Mouse (Mus musculus) inflammation-experienced regulatory T-cells, adult 6 months (primary cell): ENCODE results near the gene Rgl2. TPM values are rescaled to one million over a fixed set of nuclear protein-coding genes. Genes with fewer than 3 reads are reported as not detected.
A peak's percentile ranks its signal among the peaks of the same experiment; 100 is the strongest.

ENCODE experiments used
- ATAC-seq: one replicate; pipeline ENCODE4 v1.8.0; 2017
- polyA plus RNA-seq, 3 experiments: library from polyadenylated mRNA; unstranded; fragments of 100-300 nt; shearing (Covaris generic); gene quantifications; one replicate each; pipeline ENCODE4 v1.2.1; 2017

Rgl2 gene
- polyA plus RNA-seq, 3 experiments from 2014 or later: 14.3 to 37.4 (median 31.7) TPM

DNA sequence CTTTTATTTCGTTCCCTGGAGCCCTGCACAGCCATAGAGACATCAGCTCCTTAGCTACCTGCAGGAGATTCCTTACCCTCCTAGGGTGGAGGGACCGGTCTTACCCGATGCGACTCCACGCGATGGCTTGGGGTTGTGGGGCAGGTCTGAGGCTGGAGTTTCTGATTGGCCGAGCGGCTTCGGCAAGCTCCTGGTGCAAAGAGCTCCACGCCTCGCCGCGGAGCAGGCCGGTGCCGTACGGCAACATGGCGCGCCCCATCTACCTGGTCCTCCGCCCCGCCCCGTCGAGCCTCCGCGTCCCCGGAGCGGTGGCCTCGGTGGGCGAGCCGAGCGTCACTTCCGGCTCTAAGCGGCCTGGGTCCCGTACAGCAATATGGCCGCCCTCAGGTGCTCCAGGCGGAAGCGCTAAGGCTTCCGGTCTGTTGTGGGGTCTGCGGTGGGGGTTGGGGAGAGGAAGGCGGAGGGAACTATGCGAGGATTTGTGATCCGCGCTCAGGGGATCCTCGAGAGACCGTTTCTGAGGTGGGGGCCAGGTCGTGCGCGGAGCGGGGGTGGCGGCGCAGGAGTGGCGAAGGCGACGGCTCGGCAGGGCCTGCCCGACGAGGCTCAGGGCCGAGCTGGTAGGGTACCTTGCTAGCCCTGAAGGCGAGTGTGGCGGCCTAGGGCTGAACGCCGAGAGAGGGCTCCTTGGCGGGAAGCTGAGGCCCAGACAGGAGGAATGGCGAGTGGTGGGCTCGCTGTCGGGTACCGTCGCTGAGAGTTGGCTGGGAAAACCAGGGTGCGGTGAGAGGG is 20.1 kb upstream of the Rgl2 start, which contains the start of gene Daxx:
Gene Daxx (plus strand): TSS at position 338 of the 792 bp plus-strand sequence.
- peak; percentile 89 for ATAC-seq

DNA sequence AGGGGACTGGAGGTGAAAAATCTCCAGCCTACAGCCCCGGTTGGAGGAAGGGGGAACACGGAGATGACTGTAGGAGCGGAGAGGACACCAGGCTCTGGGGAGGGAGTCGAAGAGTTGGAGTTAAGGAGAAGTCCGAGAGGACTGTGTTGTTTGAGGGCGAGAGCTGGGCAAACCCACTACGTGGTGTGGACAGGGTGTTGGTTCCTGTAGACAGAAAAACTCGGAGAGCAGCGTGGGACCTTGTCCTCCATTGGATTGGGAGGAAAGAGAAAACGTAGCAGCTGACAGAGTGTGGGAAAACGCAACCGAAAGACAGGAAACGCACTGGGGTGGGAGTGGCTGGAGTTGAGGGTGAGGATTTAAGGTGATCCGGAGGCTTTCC is 19.5 kb upstream of the Rgl2 start:
- ATAC-seq: peak; percentile 15

DNA sequence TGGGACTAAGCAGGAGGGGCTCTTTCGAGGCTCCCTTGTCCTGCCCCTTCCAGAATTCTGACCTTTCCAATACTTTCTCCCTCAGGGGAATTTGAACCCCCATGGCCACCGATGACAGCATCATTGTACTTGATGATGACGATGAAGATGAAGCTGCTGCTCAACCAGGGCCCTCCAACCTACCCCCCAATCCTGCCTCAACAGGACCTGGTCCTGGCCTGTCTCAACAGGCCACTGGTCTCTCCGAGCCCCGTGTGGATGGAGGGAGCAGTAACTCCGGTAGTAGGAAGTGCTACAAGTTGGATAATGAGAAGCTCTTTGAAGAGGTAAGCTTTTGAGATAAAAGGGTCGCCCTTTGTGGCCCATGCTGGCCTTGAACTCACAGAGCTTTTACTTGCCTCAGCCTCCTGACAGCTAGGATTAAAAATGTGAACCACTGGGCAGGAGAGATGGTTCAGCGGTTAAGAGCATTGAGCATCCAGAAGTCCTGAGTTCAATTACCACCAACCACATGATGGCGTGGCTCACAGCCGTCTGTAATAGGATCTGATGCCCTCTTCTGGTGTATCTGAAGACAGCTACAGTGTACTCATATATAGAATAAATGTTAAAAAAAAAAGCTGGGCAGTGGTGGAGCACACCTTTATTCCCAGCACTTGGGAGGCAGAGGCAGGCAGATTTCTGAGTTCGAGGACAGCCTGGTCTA is 18.8 kb upstream of the Rgl2 start:
- ATAC-seq: no peak

DNA sequence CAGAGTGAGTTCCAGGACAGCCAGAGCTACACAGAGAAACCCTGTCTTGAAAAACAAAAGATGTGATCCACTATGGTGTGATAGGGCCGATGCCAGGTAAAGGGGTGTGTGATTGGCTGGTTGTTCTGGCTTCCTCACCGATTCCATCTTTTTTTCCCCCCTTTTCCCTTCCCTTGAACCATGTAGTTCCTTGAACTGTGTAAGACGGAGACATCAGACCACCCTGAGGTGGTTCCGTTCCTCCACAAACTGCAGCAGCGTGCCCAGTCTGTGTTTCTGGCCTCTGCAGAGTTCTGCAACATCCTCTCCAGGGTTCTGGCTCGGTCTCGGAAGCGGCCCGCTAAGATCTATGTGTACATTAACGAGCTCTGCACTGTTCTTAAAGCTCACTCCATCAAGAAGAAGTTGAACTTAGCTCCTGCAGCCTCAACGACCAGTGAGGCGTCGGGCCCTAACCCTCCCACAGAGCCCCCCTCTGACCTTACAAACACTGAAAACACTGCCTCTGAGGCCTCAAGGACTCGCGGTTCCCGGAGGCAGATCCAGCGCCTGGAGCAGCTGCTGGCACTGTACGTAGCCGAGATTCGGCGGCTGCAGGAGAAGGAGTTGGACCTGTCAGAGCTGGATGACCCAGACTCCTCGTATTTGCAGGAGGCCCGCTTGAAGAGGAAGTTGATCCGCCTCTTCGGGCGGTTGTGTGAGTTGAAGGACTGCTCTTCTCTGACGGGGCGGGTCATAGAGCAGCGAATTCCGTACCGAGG is 18.1 kb upstream of the Rgl2 start:
- no peak for ATAC-seq

DNA sequence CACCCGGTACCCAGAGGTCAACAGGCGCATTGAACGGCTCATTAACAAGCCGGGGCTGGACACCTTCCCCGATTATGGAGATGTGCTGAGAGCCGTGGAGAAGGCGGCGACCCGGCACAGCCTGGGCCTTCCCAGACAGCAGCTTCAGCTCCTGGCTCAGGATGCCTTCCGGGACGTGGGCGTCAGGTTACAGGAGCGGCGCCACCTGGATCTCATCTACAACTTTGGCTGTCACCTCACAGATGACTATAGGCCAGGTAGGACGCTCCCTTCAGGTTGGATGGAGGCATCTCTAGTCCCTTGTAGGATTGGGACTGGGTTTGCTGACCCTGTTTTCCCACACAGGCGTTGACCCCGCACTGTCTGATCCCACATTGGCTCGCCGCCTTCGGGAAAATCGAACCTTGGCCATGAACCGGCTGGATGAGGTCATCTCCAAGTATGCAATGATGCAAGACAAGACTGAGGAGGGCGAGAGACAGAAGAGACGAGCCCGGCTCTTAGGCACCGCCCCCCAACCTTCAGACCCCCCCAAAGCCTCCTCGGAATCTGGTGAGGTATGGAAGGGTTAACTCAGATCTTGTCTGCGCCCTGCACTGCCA is 17.4 kb upstream of the Rgl2 start:
- ATAC-seq: no peak

DNA sequence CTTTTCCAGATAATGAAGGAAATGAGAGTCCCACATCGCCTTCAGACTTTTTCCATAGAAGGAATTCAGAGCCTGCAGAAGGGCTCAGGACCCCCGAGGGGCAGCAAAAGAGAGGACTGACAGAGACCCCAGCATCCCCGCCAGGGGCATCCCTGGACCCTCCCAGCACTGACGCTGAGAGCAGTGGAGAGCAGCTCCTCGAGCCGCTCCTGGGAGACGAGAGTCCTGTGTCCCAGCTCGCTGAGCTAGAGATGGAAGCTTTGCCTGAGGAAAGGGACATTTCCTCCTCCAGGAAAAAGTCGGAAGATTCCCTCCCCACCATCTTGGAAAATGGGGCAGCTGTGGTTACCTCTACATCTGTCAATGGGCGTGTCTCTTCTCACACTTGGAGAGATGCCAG is 16.1 kb upstream of the Rgl2 start:
- no peak for ATAC-seq

DNA sequence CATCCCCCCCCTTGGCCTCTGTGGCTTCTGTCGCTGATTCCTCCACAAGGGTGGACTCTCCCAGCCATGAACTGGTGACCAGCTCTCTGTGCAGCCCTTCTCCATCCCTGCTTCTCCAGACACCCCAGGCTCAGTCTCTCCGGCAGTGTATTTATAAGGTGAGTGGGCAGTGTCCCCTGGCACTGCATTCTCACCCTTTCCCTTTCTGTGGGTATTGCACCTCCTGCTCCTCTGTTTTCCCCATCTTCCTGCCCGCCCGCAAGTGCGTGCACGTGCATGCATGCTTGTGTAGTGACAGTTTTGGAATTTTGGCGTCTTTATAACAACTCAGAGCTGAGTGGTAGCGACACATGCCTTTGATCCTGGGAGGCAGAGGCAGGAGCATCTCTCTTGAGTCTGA is 15.4 kb upstream of the Rgl2 start:
- no peak for ATAC-seq

DNA sequence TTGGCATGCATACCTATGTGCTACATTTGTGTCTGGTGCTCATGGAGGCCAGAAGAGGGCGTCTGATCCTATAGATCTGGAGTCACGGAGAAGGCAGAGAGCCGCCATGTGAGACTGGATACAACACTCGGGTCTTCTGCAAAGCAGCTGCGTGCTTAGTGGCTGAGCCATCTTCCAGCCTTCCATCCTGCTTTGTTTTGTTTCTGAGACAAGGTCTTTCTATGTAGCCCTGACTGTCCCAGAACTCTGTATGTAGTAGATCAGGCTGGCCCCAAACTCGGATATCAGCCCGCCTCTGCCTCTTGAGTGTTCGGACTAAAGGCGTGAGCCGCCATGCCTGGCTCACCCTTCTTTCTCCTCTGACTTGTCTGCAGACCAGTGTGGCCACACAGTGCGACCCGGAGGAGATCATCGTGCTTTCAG is 14.4 kb upstream of the Rgl2 start:
- ATAC-seq: no peak

DNA sequence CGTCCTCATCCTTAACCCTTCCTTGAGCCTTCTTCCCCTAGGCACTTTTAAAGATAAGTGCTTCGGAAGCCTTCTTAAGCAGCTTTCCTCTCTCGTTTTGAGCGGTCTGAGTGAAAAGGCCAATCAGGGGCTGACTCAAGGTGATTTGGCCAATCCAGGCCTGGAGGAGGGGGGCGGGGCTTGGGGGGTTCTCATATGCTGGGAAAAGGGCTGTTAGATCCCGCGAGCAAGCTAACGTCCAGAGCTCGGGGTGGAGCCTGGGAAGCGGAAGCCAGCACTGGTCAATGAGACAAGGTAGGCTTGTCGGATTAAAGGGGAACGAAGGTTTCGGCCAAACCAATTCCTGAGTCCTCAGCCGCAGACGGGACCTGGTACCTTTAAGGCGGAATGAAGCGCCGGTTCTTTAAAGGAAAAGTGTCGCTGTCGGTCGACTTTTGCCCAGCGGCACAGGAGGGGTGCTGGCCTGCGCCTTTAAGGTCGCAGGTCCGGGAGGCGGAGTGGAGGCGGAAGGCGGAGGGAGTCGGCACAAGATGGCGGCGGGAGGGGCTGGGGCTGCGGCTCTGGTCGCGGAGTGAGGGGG is 13.6 kb upstream of the Rgl2 start, which contains the start of the genes Tapbp and Zbtb22:
Gene Tapbp (plus strand): TSS at position 229 of the 580 bp plus-strand sequence.
Gene Zbtb22 (plus strand): TSS at position 234 of the 580 bp plus-strand sequence.
- peak; percentile 70 for ATAC-seq

DNA sequence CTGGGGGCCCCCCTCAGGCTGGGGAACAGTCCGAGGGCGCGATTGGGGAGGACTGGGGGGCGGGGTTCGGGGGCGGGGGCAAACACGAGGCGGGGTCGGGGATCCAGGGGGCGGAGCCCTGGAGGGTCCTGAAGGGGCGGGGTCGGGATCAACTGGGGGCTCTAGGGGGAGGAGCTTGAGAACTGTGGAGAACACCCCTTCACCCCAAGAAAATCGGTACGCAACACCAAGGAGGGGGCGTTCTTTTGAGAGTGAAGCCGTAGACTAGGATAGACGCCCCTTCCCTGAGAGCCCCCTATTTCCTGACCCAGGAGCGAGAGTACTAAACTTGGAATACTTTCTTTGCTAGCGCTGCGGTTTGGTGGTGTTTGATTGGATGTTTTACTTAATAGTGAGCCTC is 13.0 kb upstream of the Rgl2 start:
- no peak for ATAC-seq

DNA sequence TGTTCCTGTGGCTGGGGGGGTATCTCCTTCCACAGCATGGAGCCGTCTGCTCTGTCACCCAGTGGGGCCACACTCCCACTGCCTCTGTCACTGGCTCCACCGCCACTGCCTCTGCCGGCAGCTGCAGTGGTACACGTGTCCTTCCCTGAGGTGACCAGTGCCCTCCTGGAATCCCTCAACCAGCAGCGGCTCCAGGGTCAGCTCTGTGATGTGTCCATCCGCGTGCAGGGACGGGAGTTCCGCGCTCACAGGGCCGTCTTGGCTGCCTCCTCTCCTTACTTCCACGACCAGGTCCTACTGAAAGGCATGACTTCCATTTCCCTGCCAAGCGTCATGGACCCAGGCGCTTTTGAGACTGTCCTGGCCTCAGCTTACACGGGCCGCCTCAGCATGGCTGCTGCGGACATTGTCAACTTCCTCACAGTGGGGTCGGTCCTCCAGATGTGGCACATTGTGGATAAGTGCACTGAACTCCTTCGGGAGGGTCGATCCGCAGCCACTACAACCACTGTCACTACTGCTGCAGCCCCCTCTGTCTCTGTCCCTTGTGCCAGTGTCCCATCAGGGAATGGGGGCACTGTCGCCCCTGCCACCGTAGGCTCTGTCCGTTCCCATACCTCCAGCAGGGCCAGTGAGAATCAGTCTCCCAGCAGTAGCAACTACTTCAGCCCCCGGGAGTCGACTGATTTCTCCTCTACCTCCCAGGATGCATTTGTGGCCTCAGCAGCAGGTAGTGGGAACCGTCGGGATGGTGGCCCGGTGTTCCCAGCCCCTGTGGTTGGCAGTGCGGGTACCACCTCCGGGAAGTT is 12.3 kb upstream of the Rgl2 start:
- no peak for ATAC-seq

DNA sequence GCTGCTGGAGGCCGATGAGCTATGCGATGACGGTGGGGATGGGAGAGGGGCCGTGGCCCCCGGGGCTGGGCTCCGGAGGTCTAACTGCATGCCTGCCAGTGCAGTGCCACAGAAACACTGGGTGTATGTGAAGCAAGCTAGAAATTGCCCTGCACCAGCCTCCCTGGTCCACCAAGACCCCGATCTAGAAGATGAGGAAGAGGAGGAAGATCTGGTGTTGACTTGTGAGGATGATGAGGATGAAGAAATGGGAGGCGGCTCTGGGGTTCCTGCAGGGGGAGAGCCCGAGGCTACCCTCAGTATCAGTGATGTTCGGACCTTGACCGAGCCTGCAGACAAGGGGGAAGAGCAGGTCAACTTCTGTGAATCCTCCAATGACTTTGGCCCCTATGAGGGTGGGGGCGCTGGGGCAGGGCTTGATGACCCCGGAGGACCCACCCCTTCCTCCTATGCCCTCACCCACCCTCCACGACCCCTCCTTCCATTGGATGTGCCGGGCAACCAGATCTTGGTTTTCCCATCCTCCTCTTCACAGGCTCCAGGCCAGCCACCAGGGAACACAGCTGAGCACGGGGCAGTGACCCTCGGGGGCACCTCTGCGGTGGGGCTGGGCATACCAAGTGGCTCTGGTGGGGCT is 11.6 kb upstream of the Rgl2 start:
- ATAC-seq: no peak

DNA sequence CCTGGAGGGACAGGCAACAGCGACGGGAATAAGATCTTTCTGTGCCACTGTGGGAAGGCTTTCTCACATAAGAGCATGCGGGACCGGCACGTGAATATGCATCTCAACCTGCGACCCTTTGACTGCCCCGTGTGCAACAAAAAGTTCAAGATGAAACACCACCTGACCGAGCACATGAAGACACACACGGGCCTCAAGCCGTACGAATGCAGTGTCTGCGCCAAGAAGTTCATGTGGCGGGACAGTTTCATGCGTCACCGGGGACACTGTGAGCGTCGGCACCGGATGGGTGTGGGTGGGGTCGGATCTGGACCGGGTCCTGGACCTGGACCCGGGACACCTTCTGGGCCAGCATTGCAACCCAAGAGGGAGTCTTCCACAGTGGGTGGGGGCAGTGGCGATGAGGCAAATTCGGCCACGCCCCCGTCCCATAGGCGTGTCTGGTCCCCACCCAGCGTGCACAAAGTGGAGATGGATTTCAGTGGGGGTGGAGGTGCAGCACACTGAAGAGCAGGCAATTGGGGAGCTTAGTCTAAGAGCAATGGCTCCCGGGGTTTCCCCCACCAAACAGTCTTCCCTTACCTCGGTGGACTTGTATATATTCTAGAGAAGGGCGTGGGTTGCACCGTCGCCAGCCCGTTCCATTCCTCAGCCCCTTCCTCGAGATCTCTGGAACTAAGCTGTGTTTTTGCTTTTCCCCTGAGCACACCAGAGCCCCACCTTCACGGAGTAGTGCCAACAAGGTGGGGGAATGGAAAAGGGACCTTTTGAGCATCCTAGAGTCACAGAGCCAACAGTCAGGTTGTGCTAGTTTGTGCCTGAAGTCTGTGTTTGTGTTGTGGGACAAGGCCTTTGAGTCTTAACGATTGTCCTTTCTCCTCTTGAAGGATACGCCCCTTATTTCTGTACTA is 10.8 kb upstream of the Rgl2 start:
- peak; percentile 7 for ATAC-seq

DNA sequence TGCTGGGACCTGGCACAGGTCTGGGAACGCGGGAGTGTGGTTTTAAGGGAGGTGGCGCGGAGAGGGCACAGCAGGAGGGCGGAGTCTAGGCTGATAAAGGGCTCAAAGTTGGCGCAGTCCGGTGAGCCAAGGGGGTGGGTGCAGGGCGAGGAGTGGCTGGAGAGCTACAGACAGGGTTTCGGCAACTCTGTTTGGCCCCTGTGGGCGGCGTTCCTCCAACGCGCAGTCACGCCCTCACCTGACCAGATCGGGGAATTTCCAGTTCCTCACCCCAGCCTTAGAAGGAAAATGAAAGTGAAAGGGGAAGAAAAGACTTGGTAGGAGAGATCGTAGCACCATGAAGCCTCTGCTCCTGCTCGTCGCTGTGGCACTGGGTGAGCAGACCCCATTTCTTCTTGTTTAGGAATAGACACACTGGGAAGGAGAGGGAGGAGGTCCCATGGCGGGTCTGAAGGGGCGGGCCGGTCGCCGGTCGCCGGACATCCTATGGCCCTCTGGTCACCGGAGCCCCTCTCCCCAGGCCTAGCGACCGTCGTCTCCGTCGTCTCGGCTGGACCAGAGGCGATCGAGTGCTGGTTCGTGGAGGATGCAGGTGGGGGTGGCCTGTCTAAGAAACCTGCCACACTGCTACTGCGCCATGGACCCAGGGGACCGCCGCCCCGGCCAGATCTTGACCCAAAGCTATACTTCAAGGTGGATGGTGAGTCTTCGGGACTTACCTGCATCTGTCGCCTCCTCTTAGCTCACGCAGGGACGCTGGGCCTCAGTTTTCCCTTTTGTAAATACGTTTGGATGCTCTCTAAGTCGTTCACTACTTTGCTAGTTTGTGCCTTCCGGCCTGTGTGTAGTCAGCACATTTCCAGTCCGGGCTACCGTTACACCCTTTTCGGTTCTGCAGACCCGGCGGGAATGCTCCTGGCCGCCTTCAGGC is 9.7 kb upstream of the Rgl2 start:
- peak; percentile 66 for ATAC-seq

DNA sequence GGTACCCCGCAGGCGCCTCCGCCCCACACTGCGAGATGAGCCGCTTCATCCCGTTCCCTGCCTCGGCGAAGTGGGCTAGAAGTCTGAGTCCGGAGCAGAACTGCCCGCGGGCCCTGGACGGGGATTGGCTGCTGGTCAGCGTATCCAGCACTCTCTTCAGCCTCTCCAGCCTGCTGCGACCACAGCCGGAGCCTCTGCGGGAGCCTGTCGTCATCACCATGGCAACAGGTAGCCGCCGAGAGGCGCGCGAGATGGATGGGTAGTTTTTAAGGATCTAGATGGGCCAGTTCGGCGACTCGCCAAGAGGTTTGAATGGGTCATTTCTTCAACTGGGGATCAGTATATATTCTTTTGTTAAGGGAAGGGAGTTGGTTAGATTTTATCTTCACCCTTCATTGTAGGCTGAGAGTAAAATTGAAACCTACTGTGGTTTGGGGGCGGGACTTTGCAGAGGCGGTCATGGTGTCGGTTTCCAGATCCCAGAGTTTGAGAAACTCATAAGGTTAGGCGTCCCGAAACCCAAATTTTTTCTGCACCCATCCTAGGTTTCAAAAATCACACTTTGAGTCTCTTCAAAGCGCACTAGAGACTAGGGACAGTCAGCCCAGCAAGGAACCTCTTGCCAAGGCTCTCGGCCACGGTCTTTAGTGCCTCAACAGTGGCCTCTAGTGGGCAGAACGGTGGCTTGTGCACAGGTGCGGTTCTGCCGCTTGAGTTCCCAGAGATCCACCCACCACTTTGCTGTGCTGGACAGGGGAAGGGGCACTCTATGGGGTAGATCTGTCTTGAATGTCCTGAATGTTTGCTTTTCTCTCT is 8.9 kb upstream of the Rgl2 start:
- ATAC-seq: peak; percentile 45

DNA sequence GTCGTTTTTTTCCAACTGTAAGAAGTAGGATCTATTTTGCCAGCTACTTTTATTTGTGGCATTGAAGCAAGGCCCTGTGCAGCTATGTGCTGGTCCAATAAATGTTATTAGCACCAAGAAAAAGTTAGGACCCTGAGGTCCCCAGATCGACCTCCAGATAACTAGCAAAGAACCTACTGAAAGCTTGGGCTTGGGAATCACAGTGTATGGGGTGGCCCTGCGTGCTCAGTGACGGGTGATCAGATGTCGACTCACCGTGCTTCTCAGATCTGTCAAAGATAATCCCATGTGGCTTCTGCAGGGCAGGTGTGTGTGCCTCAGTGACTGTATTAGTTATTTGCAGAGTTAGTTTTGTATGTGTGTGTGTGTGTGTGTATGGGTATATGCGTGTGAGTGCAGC is 8.0 kb upstream of the Rgl2 start:
- no peak for ATAC-seq

DNA sequence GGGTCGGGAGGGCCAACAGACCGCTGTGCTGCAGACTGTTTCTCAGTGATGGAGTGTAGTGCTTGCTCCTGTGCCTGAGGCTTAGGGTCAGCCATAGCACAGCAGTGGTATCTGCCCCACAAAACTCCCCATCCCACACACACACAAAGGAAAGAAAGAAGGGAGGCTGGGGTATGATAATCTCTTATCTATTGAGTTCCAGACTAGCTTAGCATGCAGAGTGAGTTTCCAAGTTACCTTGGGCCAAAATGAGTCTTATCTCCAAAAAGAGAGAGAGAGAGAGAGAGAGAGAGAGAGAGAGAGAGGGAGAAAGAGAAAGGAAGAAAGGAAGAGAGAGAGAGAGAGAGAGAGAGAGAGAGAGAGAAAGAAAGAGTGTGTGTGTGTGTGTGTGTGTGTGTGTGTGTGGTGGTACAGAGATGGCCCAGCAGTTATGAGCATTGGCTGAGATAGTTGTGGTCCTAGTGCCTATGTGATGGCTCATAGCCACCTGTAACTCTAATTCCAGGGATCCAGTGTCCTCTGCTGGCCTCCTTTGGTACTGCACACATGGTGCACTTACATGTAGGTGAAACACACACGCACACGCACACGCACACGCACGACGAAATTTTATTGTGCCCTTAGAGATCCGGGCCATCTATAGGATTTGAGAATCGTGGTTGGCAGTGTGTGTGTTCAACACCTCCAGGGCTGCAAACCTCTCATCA is 4.6 kb upstream of the Rgl2 start:
- ATAC-seq: no peak
